In genomic region chr17:49438822-49439574, GRCm38 (mm10) we compare ENCODE assay signal across 14 mouse cellular contexts. TPM values are rescaled to one million over a fixed set of nuclear protein-coding genes. Genes with fewer than 3 reads are reported as not detected.
A peak's percentile ranks its signal among the peaks of the same experiment; 100 is the strongest.
DNase-seq lines count a peak whose midpoint lies in the region; ATAC-seq and TF ChIP-seq lines count a peak whose summit lies in the region.
"Had no signal": no experiment of that assay in that cellular context is flagged by ENCODE, and none has a peak within 500 bp of the region (broad histone marks: within the 10 kb centered on the region; RNA-seq: fewer than 3 reads in every experiment).

No protein-coding gene starts in this region.

- no peak overlapping the region for H3K4me2 ChIP-seq in intestine, postnatal 0 days (replicated peaks; ENCODE audit: low read depth)
- H3K4me2 ChIP-seq in forebrain, embryonic 14.5 days (ENCODE audit: low read length), result no peak overlapping the region
- H3K4me2 ChIP-seq: hindbrain, embryonic 12.5 days; neural tube, embryonic 13.5 days had no signal

- H3K4me1 ChIP-seq in intestine, postnatal 0 days (replicated peaks; ENCODE audit: control insufficient read depth, insufficient read depth, low read length), result no peaks in the 10 kb centered on the region
- no peaks in the 10 kb centered on the region for H3K4me1 ChIP-seq in forebrain, embryonic 14.5 days (ENCODE audit: control insufficient read depth, insufficient read depth, low read length)
- H3K4me1 ChIP-seq: hindbrain, embryonic 12.5 days; neural tube, embryonic 13.5 days had no signal

- peak; percentile 19; the same call in 1 of the 2 replicates for ATAC-seq in intestine, postnatal 0 days
- ATAC-seq in frontal cortex, adult (ENCODE audit: low TSS enrichment), result no peak
- no peak for ATAC-seq in forebrain, embryonic 14.5 days

- WGBS in intestine, postnatal 0 days, result 60% methylated on average over 12 of the region's 12 CpGs
- 91% methylated on average over 12 of the region's 12 CpGs for WGBS in forebrain, embryonic 14.5 days

- H3K9ac ChIP-seq in intestine, postnatal 0 days (ENCODE audit: low read depth, low read length), result no peak overlapping the region
- no peak overlapping the region for H3K9ac ChIP-seq in forebrain, embryonic 14.5 days (ENCODE audit: low read length)
- H3K9ac ChIP-seq: hindbrain, embryonic 12.5 days; neural tube, embryonic 13.5 days had no signal

- H3K9me3 ChIP-seq in intestine, postnatal 0 days (ENCODE audit: control insufficient read depth), result no peaks in the 10 kb centered on the region
- no peaks in the 10 kb centered on the region for H3K9me3 ChIP-seq in forebrain, embryonic 14.5 days (replicated peaks; ENCODE audit: control insufficient read depth, low read length)
- H3K9me3 ChIP-seq: hindbrain, embryonic 12.5 days; neural tube, embryonic 13.5 days had no signal

- no peak for TF ChIP-seq CTCF in intestine, postnatal 0 days (IDR thresholded peaks at IDR 0.05; ENCODE audit: low read depth)

- DNase-seq in kidney, postnatal 10 days, result peak; percentile 2
- no peak for DNase-seq in kidney, adult 18-20 months
- peak; percentile 64 for DNase-seq in c-Kit-positive CD71-positive TER-119-negative erythroid progenitor cells, embryonic 14.5 days (ENCODE audit: low read depth)
- peak; percentile 33 to 49 for DNase-seq in spleen, postnatal 14 days (ENCODE audit: low spot score in 2 of 2)
- no peak for DNase-seq in forebrain, embryonic 14.5 days (ENCODE audit: low spot score)
- DNase-seq in layer of hippocampus, postnatal 36 days, result no peak
- DNase-seq: cerebellum, postnatal 25 days; gastrocnemius, adult 2 months; midbrain, embryonic 14.5 days; right cerebral cortex, postnatal 14 days had no signal

- H3K27ac ChIP-seq in intestine, postnatal 0 days (ENCODE audit: low read depth, low read length), result no peak overlapping the region
- H3K27ac ChIP-seq in forebrain, embryonic 14.5 days (ENCODE audit: low read depth, low read length), result no peak overlapping the region
- H3K27ac ChIP-seq: hindbrain, embryonic 12.5 days; neural tube, embryonic 13.5 days had no signal

- no peaks in the 10 kb centered on the region for H3K27me3 ChIP-seq in intestine, postnatal 0 days (replicated peaks; ENCODE audit: control insufficient read depth, insufficient read depth, low read length)
- H3K27me3 ChIP-seq in forebrain, embryonic 14.5 days (replicated peaks; ENCODE audit: control insufficient read depth, insufficient read depth, low read length), result no peaks in the 10 kb centered on the region
- H3K27me3 ChIP-seq: hindbrain, embryonic 12.5 days; neural tube, embryonic 13.5 days had no signal

- peaks cover 42% of the 10 kb centered on the region for H3K36me3 ChIP-seq in intestine, postnatal 0 days (ENCODE audit: control insufficient read depth, insufficient read depth)
- H3K36me3 ChIP-seq in forebrain, embryonic 14.5 days (ENCODE audit: control insufficient read depth, insufficient read depth, low read length), result peaks cover 19% of the 10 kb centered on the region; the same call in 1 of the 2 replicates

- no peak overlapping the region for H3K4me3 ChIP-seq in intestine, postnatal 0 days (ENCODE audit: low read depth, low read length)
- H3K4me3 ChIP-seq in forebrain, embryonic 14.5 days (ENCODE audit: low read depth, low read length), result no peak overlapping the region
- H3K4me3 ChIP-seq: gastrocnemius, adult 2 months; hindbrain, embryonic 12.5 days; neural tube, embryonic 13.5 days had no signal

RNA-seq across cellular contexts. Expression of gene Mocs1, which starts 10.8 kb away (rescaled TPM):
- polyA plus RNA-seq in intestine, postnatal 0 days (2015; fragmentation: Nextera tagmentation; extraction: Ambion mirVana), result 9.7 and 11.1 TPM in 2 replicates
- polyA plus RNA-seq in forebrain, embryonic 14.5 days (2014; fragmentation: Nextera tagmentation; extraction: Ambion mirVana), result 3.6 and 4.2 TPM in 2 replicates
- total RNA-seq in layer of hippocampus, postnatal 36 days (2021), result 10 to 100 TPM in 1 of 2 experiments, 1 to 10 TPM in 1; 9.9 to 14.2 TPM

Comparison
In these comparisons a context has a peak if more than half of its experiments do, and no peak if none do; other contexts are left out.
1. DNase-seq: peak in kidney, postnatal 10 days (single experiment), c-Kit-positive CD71-positive TER-119-negative erythroid progenitor cells, embryonic 14.5 days (single experiment) and spleen, postnatal 14 days (2 of 2); none in kidney, adult 18-20 months (single experiment), forebrain, embryonic 14.5 days (single experiment) and layer of hippocampus, postnatal 36 days (0 of 2).